Mouse (Mus musculus): Measurements from ENCODE around the gene Sprtn.

Sprtn gene

GRCm38 (mm10) chr8:124905482-124905881, 7.8 kb downstream of the Sprtn start:
- DNase-seq: no peak

- DNase-seq: peak in 1 of 2 experiments; percentile 29
Measured at GRCm38 (mm10) chr8:124909936-124910335, 12.2 kb downstream of the Sprtn start.

- peak; percentile 82 to 84 for DNase-seq
Measured at GRCm38 (mm10) chr8:124910349-124910748, 12.7 kb downstream of the Sprtn start.

- DNase-seq: no peak
Measured at GRCm38 (mm10) chr8:124911938-124912872, 14.5 kb downstream of the Sprtn start.

GRCm38 (mm10) chr8:124914061-124914460, 16.4 kb downstream of the Sprtn start:
- DNase-seq: no peak

- peak; percentile 26 to 44 for DNase-seq
Measured at GRCm38 (mm10) chr8:124917741-124918484, 20.2 kb downstream of the Sprtn start.

GRCm38 (mm10) chr8:124921369-124922279, 23.9 kb downstream of the Sprtn start:
- DNase-seq: peak in 1 of 2 experiments; percentile 42

GRCm38 (mm10) chr8:124922490-124923089, 24.9 kb downstream of the Sprtn start:
- DNase-seq: peak in 1 of 2 experiments; percentile 36

- peak; percentile 30 to 44 for DNase-seq
Measured at GRCm38 (mm10) chr8:124923971-124924652, 26.4 kb downstream of the Sprtn start.

- DNase-seq: no peak
Measured at GRCm38 (mm10) chr8:124925544-124926266, 28.0 kb downstream of the Sprtn start.

- no peak for DNase-seq
Measured at GRCm38 (mm10) chr8:124926351-124926771, 28.7 kb downstream of the Sprtn start.

- no peak for DNase-seq
Measured at GRCm38 (mm10) chr8:124929006-124929405, 31.3 kb downstream of the Sprtn start.

- no peak for DNase-seq
Measured at GRCm38 (mm10) chr8:124930086-124930485, 32.4 kb downstream of the Sprtn start.

- DNase-seq: no peak
Measured at GRCm38 (mm10) chr8:124930649-124931048, 33.0 kb downstream of the Sprtn start.

GRCm38 (mm10) chr8:124932435-124932834, 34.7 kb downstream of the Sprtn start:
- no peak for DNase-seq

- DNase-seq: no peak
Measured at GRCm38 (mm10) chr8:124935116-124935515, 37.4 kb downstream of the Sprtn start.

- DNase-seq: no peak
Measured at GRCm38 (mm10) chr8:124936699-124937098, 39.0 kb downstream of the Sprtn start.

- no peak for DNase-seq
Measured at GRCm38 (mm10) chr8:124937293-124937692, 39.6 kb downstream of the Sprtn start.

- no peak for DNase-seq
Measured at GRCm38 (mm10) chr8:124943801-124944200, 46.1 kb downstream of the Sprtn start.

GRCm38 (mm10) chr8:124944406-124944805, 46.7 kb downstream of the Sprtn start:
- no peak for DNase-seq
